Mouse (Mus musculus): Measurements from ENCODE around the gene Kbtbd12. TPM values are rescaled to one million over a fixed set of nuclear protein-coding genes. Genes with fewer than 3 reads are reported as not detected.

Kbtbd12 gene
- total and polyA plus RNA-seq, 2 experiments, result 0.29 to 1.7 TPM

DNA sequence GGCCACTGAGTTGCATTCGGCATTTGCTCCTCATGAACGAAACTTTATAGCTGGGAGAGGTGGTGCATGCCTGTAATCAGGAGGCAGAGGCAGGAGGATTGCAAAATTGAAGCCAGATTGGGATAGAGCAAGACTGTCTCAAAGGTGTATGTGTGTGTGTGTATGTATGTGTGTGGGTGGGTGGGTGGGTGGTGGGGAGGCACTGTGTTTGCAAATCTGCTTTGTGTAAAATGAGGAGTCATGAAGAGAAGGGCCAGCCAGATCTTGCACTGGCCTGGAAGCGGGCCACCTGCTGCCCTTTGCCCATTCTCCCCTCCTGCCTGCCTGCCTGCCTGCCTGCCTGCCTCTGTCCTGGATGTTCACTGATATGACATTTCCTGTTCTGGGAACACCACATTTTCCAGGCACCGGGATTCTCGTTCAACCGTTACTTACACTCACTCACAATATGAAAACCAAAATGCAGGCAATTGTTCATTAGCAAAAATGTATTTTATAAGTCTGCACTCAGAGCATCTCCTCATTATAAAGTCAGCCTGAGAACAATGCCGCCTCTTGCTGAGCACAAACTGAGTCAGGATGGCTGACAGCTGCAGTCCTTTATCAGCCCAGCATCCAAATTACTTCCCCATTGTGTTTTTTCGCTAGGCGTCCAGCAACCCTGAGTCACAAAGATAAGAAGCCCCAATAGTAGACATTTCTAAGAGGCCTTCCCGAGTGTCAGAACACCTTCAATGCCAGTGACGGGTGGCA lies 92.9 kb downstream of the Kbtbd12 start:
- no peak for DNase-seq (ENCODE audit: extremely low read depth, low read depth, low spot score)
- no peak for TF ChIP-seq POLR2A (IDR thresholded peaks at IDR 0.05; ENCODE audit: extremely low read depth, insufficient read depth, low read length)
- Histone ChIP-seq H3K36me3 (ENCODE audit: control insufficient read depth, insufficient read depth, low read length) (no peaks in the 10 kb centered on the region), H3K79me2 (ENCODE audit: control insufficient read depth, insufficient read depth, low read length) (no peaks in the 10 kb centered on the region), H3K4me3 (ENCODE audit: insufficient read depth, low read depth, low read length) (no peak overlapping the region), H3K27ac (replicated peaks; ENCODE audit: insufficient read depth, low read depth, low read length) (no peak overlapping the region), H3K4me1 (ENCODE audit: control insufficient read depth, insufficient read depth, low read length) (no peaks in the 10 kb centered on the region), H3K9ac (ENCODE audit: low read depth, low read length) (no peak overlapping the region), H3K27me3 (ENCODE audit: control insufficient read depth, insufficient read depth, low read length) (no peaks in the 10 kb centered on the region)
- 57% methylated on average over 11 of the region's 11 CpGs for WGBS

DNA sequence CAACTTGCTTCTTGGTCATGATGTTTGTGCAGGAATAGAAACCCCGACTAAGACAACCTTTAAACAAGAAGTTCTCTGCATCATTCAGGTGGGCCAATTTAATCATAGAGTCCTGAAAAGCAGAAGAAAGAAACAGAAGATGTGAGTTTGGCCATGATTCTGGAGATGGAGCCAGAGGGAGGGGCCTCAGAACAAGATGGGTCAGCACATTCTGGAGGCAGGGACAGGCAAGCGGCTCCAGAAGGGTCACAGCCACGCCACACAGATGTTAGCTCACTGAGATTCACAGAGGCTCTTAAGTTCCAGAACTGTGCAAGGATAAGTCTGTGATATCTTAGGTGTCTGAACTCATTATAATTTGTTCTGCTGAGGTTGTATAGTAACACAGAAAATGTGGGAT lies 93.5 kb downstream of the Kbtbd12 start:
- 81% methylated on average over 3 of the region's 3 CpGs for WGBS
- no peak for TF ChIP-seq POLR2A (IDR thresholded peaks at IDR 0.05; ENCODE audit: extremely low read depth, insufficient read depth, low read length)
- no peak for TF ChIP-seq CTCF (IDR thresholded peaks at IDR 0.05; ENCODE audit: low read depth, low read length)
- Histone ChIP-seq H3K4me1 (ENCODE audit: control insufficient read depth, insufficient read depth, low read length) (no peaks in the 10 kb centered on the region), H3K27me3 (ENCODE audit: control insufficient read depth, insufficient read depth, low read length) (no peaks in the 10 kb centered on the region), H3K36me3 (ENCODE audit: control insufficient read depth, insufficient read depth, low read length) (no peaks in the 10 kb centered on the region), H3K27ac (replicated peaks; ENCODE audit: insufficient read depth, low read depth, low read length) (no peak overlapping the region), H3K4me3 (ENCODE audit: insufficient read depth, low read depth, low read length) (no peak overlapping the region), H3K79me2 (ENCODE audit: control insufficient read depth, insufficient read depth, low read length) (no peaks in the 10 kb centered on the region), H3K9ac (ENCODE audit: low read depth, low read length) (no peak overlapping the region)
- no peak for DNase-seq (ENCODE audit: extremely low read depth, low read depth, low spot score)

DNA sequence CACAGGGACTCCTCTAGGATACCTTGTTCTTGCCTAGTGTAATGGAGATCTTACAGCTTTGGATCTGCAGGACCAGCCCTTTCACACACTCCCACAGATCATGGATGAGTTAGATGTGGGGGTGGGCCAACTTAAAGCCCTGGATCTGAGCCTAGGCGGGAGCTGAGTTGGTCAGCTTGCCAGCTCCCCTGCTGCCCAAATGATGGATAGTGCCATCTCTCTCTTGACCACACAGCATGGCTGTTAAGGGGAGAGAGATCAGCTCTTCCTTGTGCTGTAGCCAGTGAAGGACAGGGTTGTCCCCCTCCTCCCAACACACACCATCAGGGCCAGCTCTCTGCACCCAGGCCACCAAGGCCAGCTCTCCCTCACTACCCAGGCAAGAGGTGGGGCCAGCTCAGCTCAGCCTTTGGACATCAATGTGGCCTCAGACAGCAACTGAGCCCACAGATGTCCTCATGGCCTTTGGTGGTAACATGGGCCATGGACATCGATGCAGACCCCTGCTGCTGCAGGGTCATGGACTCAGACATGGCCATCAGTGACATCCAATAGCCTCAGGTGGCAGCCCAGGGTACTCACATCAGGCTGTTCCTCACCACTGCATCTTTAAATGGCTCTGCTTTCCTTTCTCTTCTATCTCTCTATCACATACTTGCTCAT lies 97.5 kb downstream of the Kbtbd12 start:
- H3K27me3 ChIP-seq (ENCODE audit: control insufficient read depth, insufficient read depth, low read length), result no peaks in the 10 kb centered on the region
- H3K4me3 ChIP-seq (ENCODE audit: insufficient read depth, low read depth, low read length), result no peak overlapping the region
- no peaks in the 10 kb centered on the region for H3K4me1 ChIP-seq (ENCODE audit: control insufficient read depth, insufficient read depth, low read length)
- WGBS, result 84% methylated on average over 2 of the region's 2 CpGs
- no peak for TF ChIP-seq POLR2A (IDR thresholded peaks at IDR 0.05; ENCODE audit: extremely low read depth, insufficient read depth, low read length)
- TF ChIP-seq CTCF (IDR thresholded peaks at IDR 0.05; ENCODE audit: low read depth, low read length), result no peak
- H3K9ac ChIP-seq (ENCODE audit: low read depth, low read length), result no peak overlapping the region
- H3K36me3 ChIP-seq (ENCODE audit: control insufficient read depth, insufficient read depth, low read length), result no peaks in the 10 kb centered on the region
- no peak overlapping the region for H3K27ac ChIP-seq (replicated peaks; ENCODE audit: insufficient read depth, low read depth, low read length)
- no peak for DNase-seq (ENCODE audit: extremely low read depth, low read depth, low spot score)
- no peaks in the 10 kb centered on the region for H3K79me2 ChIP-seq (ENCODE audit: control insufficient read depth, insufficient read depth, low read length)

GRCm38 (mm10) chr6:88530306-88530705 lies 107.4 kb downstream of the Kbtbd12 start:
- DNase-seq (ENCODE audit: extremely low read depth, low read depth, low spot score), result no peak
- H3K27me3 ChIP-seq (ENCODE audit: control insufficient read depth, insufficient read depth, low read length), result no peaks in the 10 kb centered on the region
- no peaks in the 10 kb centered on the region for H3K36me3 ChIP-seq (ENCODE audit: control insufficient read depth, insufficient read depth, low read length)
- no peak for TF ChIP-seq POLR2A (IDR thresholded peaks at IDR 0.05; ENCODE audit: extremely low read depth, insufficient read depth, low read length)
- no peak for TF ChIP-seq CTCF (IDR thresholded peaks at IDR 0.05; ENCODE audit: low read depth, low read length)
- H3K4me1 ChIP-seq (ENCODE audit: control insufficient read depth, insufficient read depth, low read length), result no peaks in the 10 kb centered on the region
- no peak overlapping the region for H3K27ac ChIP-seq (replicated peaks; ENCODE audit: insufficient read depth, low read depth, low read length)
- H3K79me2 ChIP-seq (ENCODE audit: control insufficient read depth, insufficient read depth, low read length), result no peaks in the 10 kb centered on the region
- H3K9ac ChIP-seq (ENCODE audit: low read depth, low read length), result no peak overlapping the region
- no peak overlapping the region for H3K4me3 ChIP-seq (ENCODE audit: insufficient read depth, low read depth, low read length)

DNA sequence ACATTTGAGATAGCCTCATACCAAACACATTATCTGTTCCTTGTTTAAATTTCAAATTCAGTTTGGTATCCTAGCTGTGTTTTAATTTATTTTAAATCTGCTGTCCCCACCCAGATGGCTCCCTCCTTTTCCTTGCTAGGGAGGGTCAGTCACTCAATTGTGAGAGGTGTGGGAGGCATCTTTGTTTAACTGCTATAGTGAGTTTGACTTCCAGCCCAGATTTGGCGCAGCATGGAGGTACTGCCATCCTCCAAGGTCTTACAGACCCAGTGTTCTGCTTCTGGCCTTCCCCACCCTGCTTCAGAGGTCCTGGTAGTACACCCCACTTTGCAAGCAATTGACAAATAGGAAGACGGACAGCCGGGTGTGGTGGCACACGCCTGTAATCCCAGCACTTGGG lies 113.7 kb downstream of the Kbtbd12 start:
- WGBS, result 94% methylated on average over 4 of the region's 4 CpGs
- TF ChIP-seq POLR2A (IDR thresholded peaks at IDR 0.05; ENCODE audit: extremely low read depth, insufficient read depth, low read length) (no peak), CTCF (IDR thresholded peaks at IDR 0.05; ENCODE audit: low read depth, low read length) (no peak)
- H3K4me3 ChIP-seq (ENCODE audit: insufficient read depth, low read depth, low read length), result no peak overlapping the region
- H3K27ac ChIP-seq (replicated peaks; ENCODE audit: insufficient read depth, low read depth, low read length), result no peak overlapping the region
- peaks cover 2% of the 10 kb centered on the region for H3K4me1 ChIP-seq (ENCODE audit: control insufficient read depth, insufficient read depth, low read length)
- no peaks in the 10 kb centered on the region for H3K27me3 ChIP-seq (ENCODE audit: control insufficient read depth, insufficient read depth, low read length)
- no peak overlapping the region for H3K9ac ChIP-seq (ENCODE audit: low read depth, low read length)
- H3K79me2 ChIP-seq (ENCODE audit: control insufficient read depth, insufficient read depth, low read length), result no peaks in the 10 kb centered on the region
- no peaks in the 10 kb centered on the region for H3K36me3 ChIP-seq (ENCODE audit: control insufficient read depth, insufficient read depth, low read length)
- DNase-seq (ENCODE audit: extremely low read depth, low read depth, low spot score), result no peak

DNA sequence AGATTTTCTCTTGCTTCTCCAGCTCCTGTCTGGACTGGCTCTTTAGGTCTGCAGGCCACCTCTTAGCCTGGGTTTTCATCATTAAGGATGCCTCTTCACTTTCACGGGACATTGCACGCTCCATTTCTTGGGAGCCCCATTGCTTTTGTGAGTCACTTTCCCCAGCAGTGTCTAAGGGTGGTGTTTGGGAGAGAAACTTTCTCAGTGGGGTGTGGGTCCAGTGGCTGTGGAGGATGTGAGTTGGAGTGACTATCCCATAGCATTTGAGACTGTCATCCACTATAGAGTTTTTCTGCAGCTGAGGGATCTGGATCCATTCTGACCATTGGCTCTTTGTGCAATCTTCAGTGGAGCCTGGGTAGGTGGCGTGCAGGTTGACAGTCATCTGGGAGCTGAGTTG lies 114.3 kb downstream of the Kbtbd12 start:
- Histone ChIP-seq H3K4me3 (ENCODE audit: insufficient read depth, low read depth, low read length) (no peak overlapping the region), H3K36me3 (ENCODE audit: control insufficient read depth, insufficient read depth, low read length) (no peaks in the 10 kb centered on the region), H3K79me2 (ENCODE audit: control insufficient read depth, insufficient read depth, low read length) (peaks cover under 1% of the 10 kb centered on the region; the same call in 1 of the 2 replicates), H3K27ac (replicated peaks; ENCODE audit: insufficient read depth, low read depth, low read length) (no peak overlapping the region), H3K4me1 (ENCODE audit: control insufficient read depth, insufficient read depth, low read length) (peaks cover 2% of the 10 kb centered on the region), H3K9ac (ENCODE audit: low read depth, low read length) (no peak overlapping the region), H3K27me3 (ENCODE audit: control insufficient read depth, insufficient read depth, low read length) (no peaks in the 10 kb centered on the region)
- 96% methylated on average over 3 of the region's 3 CpGs for WGBS
- TF ChIP-seq POLR2A (IDR thresholded peaks at IDR 0.05; ENCODE audit: extremely low read depth, insufficient read depth, low read length) (no peak), CTCF (IDR thresholded peaks at IDR 0.05; ENCODE audit: low read depth, low read length) (no peak)
- no peak for DNase-seq (ENCODE audit: extremely low read depth, low read depth, low spot score)

All from liver, adult 2 months (tissue).